Mouse (Mus musculus) heart, adult 2 months (tissue): ENCODE data around the gene E130114P18Rik.

ENCODE experiments used
- CTCF ChIP-seq: fragments of 200-600 bp; IDR thresholded peaks from 2 replicates; pipeline ENCODE4 v1.8.1; 2022; ENCODE audit warnings: antibody characterized with exemption, mild to moderate bottlenecking, moderate library complexity
- EP300 ChIP-seq: fragments of 200-500 bp; IDR thresholded peaks from 2 replicates; pipeline ENCODE4 v1.6.1; 2011; ENCODE audit warnings: low read depth, low read length, control low read depth; ENCODE audit not compliant: insufficient read depth
- POLR2A ChIP-seq: fragments of 200-500 bp; IDR thresholded peaks from 2 replicates; pipeline ENCODE4 v1.6.1; 2011; ENCODE audit warnings: mild to moderate bottlenecking, low read depth, low read length, control low read depth; ENCODE audit not compliant: insufficient read depth

DNA sequence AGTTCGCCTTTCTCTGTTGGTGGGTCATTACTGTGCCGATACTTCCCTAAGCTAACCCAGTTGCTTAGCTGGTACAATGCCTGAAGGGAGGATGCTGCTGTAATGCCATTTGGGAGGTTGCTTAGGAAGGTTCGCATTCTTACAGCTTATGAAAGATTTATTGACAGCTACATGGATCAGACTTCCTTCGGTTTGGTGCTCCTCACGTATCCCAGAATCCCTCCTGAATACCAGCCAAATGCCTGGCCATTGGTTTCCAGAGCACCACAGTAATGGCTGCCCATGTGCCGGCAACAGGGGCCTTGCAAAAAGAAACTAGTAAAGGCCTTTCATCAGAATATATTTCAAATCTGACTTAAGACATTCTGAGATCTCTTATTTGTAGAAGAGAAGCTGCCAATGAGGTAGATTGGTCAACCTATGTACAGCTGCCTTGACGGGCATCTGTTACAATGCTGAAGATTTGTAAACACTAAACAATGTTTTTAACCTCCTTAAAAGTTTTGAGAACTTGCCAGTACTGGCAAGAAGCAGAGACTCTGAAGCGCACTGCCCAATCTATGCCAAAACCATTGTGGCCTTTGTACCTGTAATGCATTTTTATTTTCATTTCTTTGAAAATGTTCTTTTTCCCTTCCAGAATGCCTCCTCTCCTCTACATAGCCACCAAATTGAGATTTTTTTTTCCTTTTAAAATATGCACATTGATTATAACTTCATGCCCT is 7.8 kb upstream of the E130114P18Rik start:
- TF ChIP-seq CTCF, result no peak
- no peak for TF ChIP-seq EP300
- no peak for TF ChIP-seq POLR2A
